Mouse (Mus musculus) lung, adult 10 weeks (tissue): Measurements from ENCODE around the gene Olfr642. TPM values are rescaled to one million over a fixed set of nuclear protein-coding genes. Genes with fewer than 3 reads are reported as not detected.

Source experiments
- polyA plus RNA-seq: library from polyadenylated mRNA; stranded (reverse); fragments of 350-450 nt; fragmentation: Illumina TruSeq; extraction: RNeasy Lipid Tissue Mini Kit (QIAGEN cat#74804); gene quantifications from one replicate; pipeline ENCODE4 v1.2.3, GENCODE M21; 2014; ENCODE audit warnings: low read depth, low replicate concordance; ENCODE audit not compliant: insufficient read depth

Gene Olfr642
- not detected for polyA plus RNA-seq

DNA sequence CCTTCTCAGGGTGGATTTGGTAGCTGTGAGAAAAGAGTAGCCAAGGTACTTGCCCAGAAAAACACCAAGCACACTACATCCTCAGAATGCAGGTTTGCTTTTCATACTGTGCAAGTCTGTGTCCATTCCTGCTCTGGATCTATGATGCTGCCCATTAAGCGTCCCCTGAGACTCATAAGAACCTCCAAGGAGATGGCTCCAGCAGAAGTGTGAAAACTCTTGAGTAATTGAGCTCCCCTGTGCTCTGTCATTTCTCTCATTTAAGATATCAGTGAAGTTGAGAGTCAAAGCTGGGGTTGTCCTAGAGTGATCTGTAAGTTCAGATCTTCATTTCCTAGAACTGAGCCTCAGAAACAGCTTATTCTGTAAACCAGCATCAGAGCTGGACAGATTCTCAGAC lies at the start of gene Olfr642:
Gene Olfr642 (minus strand): TSS at position 101 of the 400 bp plus-strand sequence.

DNA sequence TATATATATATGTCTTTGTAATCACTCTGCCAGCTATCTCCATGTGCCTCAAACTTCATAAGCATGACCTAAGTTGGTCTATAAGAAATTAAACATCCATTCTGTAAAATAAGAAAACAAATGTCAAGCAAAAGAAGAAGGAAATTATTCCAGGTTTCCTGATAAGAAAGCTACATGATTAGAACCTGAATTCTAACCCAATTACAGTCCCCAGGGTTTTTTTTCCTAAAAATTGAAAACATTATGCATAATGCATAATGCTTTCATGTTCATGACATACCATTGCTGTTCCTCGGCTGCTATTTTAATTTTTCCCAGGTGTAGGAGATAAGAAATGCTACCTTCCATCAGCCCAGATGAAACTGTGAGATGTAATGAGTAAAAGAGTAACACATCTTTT lies 32.9 kb upstream of the Olfr642 start, which contains the start of gene Olfr645:
Gene Olfr645 (minus strand): TSS at position 101 of the 400 bp plus-strand sequence.

DNA sequence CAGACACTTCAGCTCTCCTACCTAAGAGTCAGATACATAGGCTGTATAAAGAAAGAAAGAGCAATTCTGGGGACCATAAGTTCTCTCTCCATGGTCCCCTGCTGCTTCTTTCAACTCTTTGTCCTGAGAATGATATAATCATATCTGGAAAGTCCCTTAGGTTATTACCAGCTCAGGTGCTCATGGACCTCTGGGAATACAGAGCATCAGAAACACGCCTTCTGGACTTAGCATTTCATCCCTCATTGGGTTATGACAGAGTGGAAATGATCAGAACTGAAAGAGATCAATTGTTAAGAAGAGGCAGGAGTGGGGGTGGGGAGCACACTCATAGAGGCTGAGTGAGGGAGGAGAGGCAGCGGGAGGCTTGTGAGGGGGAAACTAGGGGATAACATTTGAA lies 19.3 kb upstream of the Olfr642 start, which contains the start of gene Olfr644:
Gene Olfr644 (minus strand): TSS at position 101 of the 400 bp plus-strand sequence.

DNA sequence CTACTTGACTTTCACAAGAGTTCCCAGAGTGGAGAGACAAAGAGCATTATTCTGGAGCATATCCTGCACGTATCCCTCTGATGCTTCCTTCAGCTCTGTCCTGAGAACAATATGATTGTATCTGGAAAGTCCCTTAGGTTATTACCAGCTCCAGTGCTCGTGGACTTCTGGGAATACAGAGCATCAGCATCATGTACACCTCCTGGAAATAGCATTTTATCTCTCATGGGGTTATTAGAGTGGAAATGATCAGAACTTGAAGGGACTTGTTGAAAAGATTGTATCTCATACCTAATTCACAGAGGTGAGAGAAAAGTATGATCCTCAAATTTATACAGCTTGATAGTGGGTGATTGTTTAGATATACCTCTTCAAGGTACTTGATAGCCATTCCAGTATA lies 8.9 kb upstream of the Olfr642 start, which contains the start of gene 4930516K23Rik:
Gene 4930516K23Rik (minus strand): TSS at position 101 of the 400 bp plus-strand sequence.

DNA sequence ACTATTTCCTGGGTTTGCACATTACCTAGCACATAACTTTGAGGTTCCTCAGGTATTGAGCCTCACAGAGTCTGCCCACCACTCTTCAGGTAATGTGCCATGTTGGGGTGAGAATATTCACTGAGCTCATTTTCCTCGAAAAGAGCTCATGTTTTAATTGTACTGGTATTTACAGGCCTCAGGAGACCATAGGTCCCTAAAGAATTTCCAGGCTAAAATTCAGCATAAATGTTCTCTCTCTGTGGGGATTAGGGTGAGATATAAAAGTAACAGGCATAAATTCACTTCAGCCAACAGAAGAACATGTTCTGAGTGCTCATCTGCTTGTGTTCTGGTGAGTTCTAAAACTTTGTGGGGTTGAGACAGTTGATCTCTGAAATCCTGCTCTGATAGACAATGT lies 17.3 kb downstream of the Olfr642 start, which contains the start of gene Olfr641:
Gene Olfr641 (plus strand): TSS at position 301 of the 400 bp plus-strand sequence.

DNA sequence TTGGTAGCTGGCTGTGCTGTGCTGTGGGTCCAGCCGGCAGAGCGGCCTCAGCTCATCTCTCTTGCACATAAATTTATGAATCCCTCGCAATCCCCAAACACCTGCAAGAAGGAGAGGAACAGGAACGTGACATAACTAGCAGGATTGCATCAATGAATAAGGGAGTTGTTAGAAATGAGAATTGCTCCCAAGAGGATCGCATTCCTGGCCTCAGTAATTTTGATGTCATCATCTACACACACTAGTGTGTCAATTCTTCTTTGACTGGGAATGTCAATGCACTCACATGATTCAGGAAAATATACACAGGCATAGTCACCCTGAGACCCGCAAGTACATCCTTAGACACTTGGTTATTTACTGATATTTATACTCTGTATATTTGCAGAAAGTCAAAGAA lies 27.0 kb downstream of the Olfr642 start, which contains the start of gene Olfr640:
Gene Olfr640 (minus strand): TSS at position 101 of the 400 bp plus-strand sequence.

DNA sequence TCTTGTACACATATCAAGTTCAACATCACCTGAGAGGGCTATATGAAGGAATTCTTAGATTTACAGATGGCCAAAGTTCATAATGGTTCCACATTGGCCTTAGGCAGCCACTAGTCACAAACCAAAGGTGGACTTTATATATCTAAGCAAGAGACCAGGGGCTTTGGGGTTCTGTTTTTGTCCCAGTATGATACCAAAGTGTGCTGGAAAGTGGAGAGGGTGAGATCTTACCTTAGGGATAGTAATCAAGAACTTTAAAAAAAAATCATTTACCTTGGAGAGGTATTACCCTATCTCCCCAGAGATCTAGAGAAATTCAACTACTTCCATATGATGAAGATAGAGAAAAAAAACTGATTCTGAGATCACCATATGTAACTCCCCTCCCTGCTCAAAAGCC lies 35.3 kb downstream of the Olfr642 start, which contains the start of gene Olfr639:
Gene Olfr639 (minus strand): TSS at position 101 of the 400 bp plus-strand sequence.

DNA sequence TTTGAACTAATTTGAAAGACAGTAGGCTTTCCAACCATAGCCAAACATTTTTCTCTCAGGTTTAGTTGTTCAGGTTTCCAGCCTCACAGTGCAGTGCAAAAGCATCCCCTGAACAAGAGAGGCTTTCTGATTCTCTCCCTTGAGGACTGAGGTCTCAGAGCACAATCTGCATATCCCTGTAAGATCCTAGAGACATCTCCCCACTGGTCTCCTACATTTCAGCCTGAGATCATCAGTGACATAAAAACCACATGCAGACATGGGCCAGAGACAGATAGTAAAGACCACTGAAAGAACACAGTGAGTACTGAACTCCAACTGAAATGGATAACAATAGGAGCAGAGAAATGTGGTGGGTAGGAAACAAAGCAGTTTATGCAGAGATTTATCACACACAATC lies 54.0 kb downstream of the Olfr642 start, which contains the start of gene Olfr638:
Gene Olfr638 (plus strand): TSS at position 301 of the 400 bp plus-strand sequence.

Other genes with a start within 250 kb of the Olfr642 start
- gene Hbb-bt, start 238.7 kb downstream of the Olfr642 start, polyA plus RNA-seq, result 3,244 TPM
- 22,942 TPM for gene Hbb-bs, start 224.6 kb downstream of the Olfr642 start, polyA plus RNA-seq
- gene Hbb-bh2, start 212.1 kb downstream of the Olfr642 start, polyA plus RNA-seq, result not detected
- gene Hbb-bh1, start 209.5 kb downstream of the Olfr642 start, polyA plus RNA-seq, result not detected
- not detected for gene Hbb-y, start 199.4 kb downstream of the Olfr642 start, polyA plus RNA-seq
- gene Olfr66, start 166.4 kb downstream of the Olfr642 start, polyA plus RNA-seq, result not detected
- not detected for gene Olfr64, start 158.2 kb downstream of the Olfr642 start, polyA plus RNA-seq
- gene Olfr65, start 149.2 kb downstream of the Olfr642 start, polyA plus RNA-seq, result not detected
- not detected for gene Olfr631, start 123.8 kb downstream of the Olfr642 start, polyA plus RNA-seq
- gene Olfr632, start 118.3 kb downstream of the Olfr642 start, polyA plus RNA-seq, result not detected
- gene Olfr633, start 108.2 kb downstream of the Olfr642 start, polyA plus RNA-seq, result not detected
- gene Olfr635, start 81.5 kb downstream of the Olfr642 start, polyA plus RNA-seq, result not detected
- not detected for gene Olfr638, start 53.9 kb downstream of the Olfr642 start, polyA plus RNA-seq
- gene Olfr639, start 35.4 kb downstream of the Olfr642 start, polyA plus RNA-seq, result not detected
- gene Olfr640, start 27.1 kb downstream of the Olfr642 start, polyA plus RNA-seq, result not detected
- not detected for gene Olfr641, start 17.2 kb downstream of the Olfr642 start, polyA plus RNA-seq
- gene 4930516K23Rik, start 8.8 kb upstream of the Olfr642 start, polyA plus RNA-seq, result not detected
- not detected for gene Olfr644, start 19.2 kb upstream of the Olfr642 start, polyA plus RNA-seq
- gene Olfr645, start 32.8 kb upstream of the Olfr642 start, polyA plus RNA-seq, result not detected
- gene Olfr646, start 52.2 kb upstream of the Olfr642 start, polyA plus RNA-seq, result not detected
- gene Ubqln5, start 77.2 kb upstream of the Olfr642 start, polyA plus RNA-seq, result not detected
- gene Olfr643, start 84.7 kb upstream of the Olfr642 start, polyA plus RNA-seq, result not detected
- not detected for gene Ubqln3, start 90.6 kb upstream of the Olfr642 start, polyA plus RNA-seq
- gene Ubqlnl, start 97.9 kb upstream of the Olfr642 start, polyA plus RNA-seq, result not detected
- gene Olfm5, start 112.2 kb upstream of the Olfr642 start, polyA plus RNA-seq, result not detected
- not detected for gene Olfr648, start 130.7 kb upstream of the Olfr642 start, polyA plus RNA-seq
- not detected for gene Olfr649, start 143.3 kb upstream of the Olfr642 start, polyA plus RNA-seq
- 0.55 TPM for gene Trim6, start 166.1 kb upstream of the Olfr642 start, polyA plus RNA-seq
- 16.4 TPM for gene Trim34a, start 191.8 kb upstream of the Olfr642 start, polyA plus RNA-seq
- 3.5 TPM for gene Trim5, start 235.4 kb upstream of the Olfr642 start, polyA plus RNA-seq